Mouse (Mus musculus) neural tube, embryonic 14.5 days (tissue): ENCODE data around the gene Dock6. TPM values are rescaled to one million over a fixed set of nuclear protein-coding genes. Genes with fewer than 3 reads are reported as not detected.

ENCODE experiments used
- ATAC-seq: fragments of 200-750 bp; cut with Nextera tagmentation; 2 replicates; pipeline ENCODE4 v1.8.0; 2017; ENCODE audit warnings: low read depth, mild to moderate bottlenecking, moderate TSS enrichment, moderate library complexity
- H3K27ac ChIP-seq: fragments of 300-500 bp; sonication (generic); 2 replicates; pipeline ENCODE4 v1.5.1; 2014; ENCODE audit warnings: low read depth, mild to moderate bottlenecking, control low read depth, low read length, moderate library complexity, mixed read lengths
- H3K27me3 ChIP-seq: fragments of 300-500 bp; sonication (generic); 2 replicates; pipeline ENCODE4 v1.6.1; 2014; ENCODE audit warnings: low read length; ENCODE audit not compliant: control insufficient read depth, insufficient read depth
- H3K36me3 ChIP-seq: fragments of 300-500 bp; sonication (generic); 2 replicates; pipeline ENCODE4 v1.6.1; 2014; ENCODE audit warnings: low read length, mixed read lengths; ENCODE audit not compliant: control insufficient read depth, insufficient read depth
- H3K4me1 ChIP-seq: fragments of 300-500 bp; sonication (generic); 2 replicates; pipeline ENCODE4 v1.6.1; 2014; ENCODE audit warnings: low read length; ENCODE audit not compliant: control insufficient read depth, insufficient read depth
- H3K4me2 ChIP-seq: fragments of 300-500 bp; sonication (generic); 2 replicates; pipeline ENCODE4 v1.6.1; 2014; ENCODE audit warnings: mild to moderate bottlenecking, low read depth, low read length, control low read depth
- H3K4me3 ChIP-seq: fragments of 300-500 bp; sonication (generic); 2 replicates; pipeline ENCODE4 v1.5.1; 2014; ENCODE audit warnings: low read depth, low read length, control low read depth, mixed read lengths
- H3K9ac ChIP-seq: fragments of 300-500 bp; sonication (generic); replicated peaks from 2 replicates; pipeline ENCODE4 v1.6.1; 2014; ENCODE audit warnings: low read depth, mild to moderate bottlenecking, control low read depth, low read length, mixed read lengths
- H3K9me3 ChIP-seq: fragments of 300-500 bp; sonication (generic); 2 replicates; pipeline ENCODE4 v1.6.1; 2016; ENCODE audit warnings: low read length; ENCODE audit not compliant: control insufficient read depth
- WGBS: fragments of 180-500 bp; shearing (Covaris S2); extraction: QIAGEN DNeasy Blood & Tissue Kit; methylation state at CpG from one replicate; pipeline ENCODE4 v1.1.7; 2014; 5-methylcytosine and 5-hydroxymethylcytosine counted together
- polyA plus RNA-seq: library from polyadenylated mRNA; unstranded; fragments of >200 nt; fragmentation: Nextera tagmentation; extraction: Ambion mirVana; gene quantifications from 2 replicates; pipeline ENCODE4 v1.2.1, GENCODE M21; 2014

The Dock6 gene
- polyA plus RNA-seq, 1 experiment from 2014 or later: 8.2 TPM

DNA sequence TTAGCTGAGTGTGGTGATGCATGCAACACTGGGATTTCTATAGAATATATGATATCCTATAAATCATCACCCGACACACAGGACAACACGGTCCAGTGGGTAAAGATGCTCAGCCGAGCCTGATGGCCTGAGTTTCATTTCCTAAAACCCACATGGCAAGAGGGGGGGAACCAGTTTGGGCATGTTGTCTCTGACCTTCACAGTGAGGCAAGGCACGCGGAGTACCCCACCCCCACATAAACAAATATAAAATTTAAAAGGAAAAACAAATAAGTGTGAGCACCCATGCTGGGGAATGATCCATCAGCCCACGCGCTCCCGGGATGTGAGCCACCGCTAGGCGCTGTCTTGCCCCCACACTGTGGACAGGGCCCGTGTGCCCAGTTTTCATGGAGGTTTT is 45.5 kb downstream of the Dock6 start:
- Histone ChIP-seq H3K27ac (no peak overlapping the region), H3K9me3 (no peaks in the 10 kb centered on the region), H3K4me1 (no peaks in the 10 kb centered on the region), H3K4me2 (no peak overlapping the region), H3K36me3 (no peaks in the 10 kb centered on the region), H3K27me3 (no peaks in the 10 kb centered on the region), H3K9ac (no peak overlapping the region), H3K4me3 (no peak overlapping the region)
- WGBS: 77% methylated on average over 11 of the region's 11 CpGs
- ATAC-seq: no peak

GRCm38 (mm10) chr9:21806363-21806762 is 46.1 kb downstream of the Dock6 start:
- Histone ChIP-seq H3K4me2 (no peak overlapping the region), H3K27me3 (no peaks in the 10 kb centered on the region), H3K4me1 (no peaks in the 10 kb centered on the region), H3K4me3 (no peak overlapping the region), H3K36me3 (no peaks in the 10 kb centered on the region), H3K9ac (no peak overlapping the region), H3K27ac (no peak overlapping the region), H3K9me3 (no peaks in the 10 kb centered on the region)
- WGBS: 79% methylated on average over 3 of the region's 3 CpGs
- no peak for ATAC-seq

GRCm38 (mm10) chr9:21803986-21804644 is 48.3 kb downstream of the Dock6 start:
- no peaks in the 10 kb centered on the region for H3K4me1 ChIP-seq
- H3K4me3 ChIP-seq: no peak overlapping the region
- no peaks in the 10 kb centered on the region for H3K27me3 ChIP-seq
- ATAC-seq: peak; percentile 87
- H3K36me3 ChIP-seq: no peaks in the 10 kb centered on the region
- H3K9ac ChIP-seq: no peak overlapping the region
- H3K4me2 ChIP-seq: no peak overlapping the region
- WGBS: 50% methylated on average over 12 of the region's 13 CpGs
- H3K27ac ChIP-seq: no peak overlapping the region
- no peaks in the 10 kb centered on the region for H3K9me3 ChIP-seq

DNA sequence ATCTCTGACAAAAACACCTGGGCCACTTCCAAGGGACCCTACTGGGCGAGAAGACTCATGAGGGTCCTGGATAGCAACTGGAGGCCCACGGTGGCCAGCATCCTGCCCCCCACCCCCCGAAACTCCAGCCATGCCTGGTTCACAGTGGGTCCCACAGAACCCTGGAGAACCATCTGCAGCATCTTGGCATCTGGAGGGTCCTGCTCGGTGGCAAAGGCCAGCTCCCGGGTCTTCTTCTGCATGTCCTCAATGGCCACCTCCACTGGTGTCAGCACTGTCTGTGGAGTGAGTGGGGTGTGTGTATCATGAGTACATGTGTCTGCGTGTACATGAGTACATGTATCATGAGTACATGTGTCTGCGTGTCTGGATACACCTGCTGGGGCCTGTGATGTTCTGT is 50.8 kb downstream of the Dock6 start:
- Histone ChIP-seq H3K9me3 (no peaks in the 10 kb centered on the region), H3K27me3 (0 out of 2 replicates have a peak, but pooled peaks cover 4% of the 10 kb centered on the region), H3K4me2 (no peak overlapping the region), H3K4me1 (0 out of 2 replicates have a peak, but pooled peaks cover 4% of the 10 kb centered on the region), H3K27ac (no peak overlapping the region), H3K4me3 (no peak overlapping the region), H3K9ac (no peak overlapping the region), H3K36me3 (no peaks in the 10 kb centered on the region)
- ATAC-seq: no peak
- 94% methylated on average over 7 of the region's 7 CpGs for WGBS

GRCm38 (mm10) chr9:21801121-21801520 is 51.3 kb downstream of the Dock6 start:
- H3K9me3 ChIP-seq: no peaks in the 10 kb centered on the region
- 75% methylated on average over 7 of the region's 7 CpGs for WGBS
- H3K36me3 ChIP-seq: no peaks in the 10 kb centered on the region
- H3K4me1 ChIP-seq: 0 out of 2 replicates have a peak, but pooled peaks cover 4% of the 10 kb centered on the region
- no peak overlapping the region for H3K4me2 ChIP-seq
- no peak overlapping the region for H3K4me3 ChIP-seq
- no peak for ATAC-seq
- H3K27ac ChIP-seq: no peak overlapping the region
- no peak overlapping the region for H3K9ac ChIP-seq
- 0 out of 2 replicates have a peak, but pooled peaks cover 4% of the 10 kb centered on the region for H3K27me3 ChIP-seq

GRCm38 (mm10) chr9:21799010-21799350 is 53.5 kb downstream of the Dock6 start:
- WGBS: 54% methylated on average over 3 of the region's 3 CpGs
- Histone ChIP-seq H3K36me3 (no peaks in the 10 kb centered on the region), H3K4me1 (0 out of 2 replicates have a peak, but pooled peaks cover 4% of the 10 kb centered on the region), H3K27ac (no peak overlapping the region), H3K9me3 (no peaks in the 10 kb centered on the region), H3K27me3 (0 out of 2 replicates have a peak, but pooled peaks cover 4% of the 10 kb centered on the region), H3K4me3 (peak overlapping the region; percentile 57), H3K9ac (no peak overlapping the region), H3K4me2 (peak overlapping the region; percentile 76)
- ATAC-seq: no peak

DNA sequence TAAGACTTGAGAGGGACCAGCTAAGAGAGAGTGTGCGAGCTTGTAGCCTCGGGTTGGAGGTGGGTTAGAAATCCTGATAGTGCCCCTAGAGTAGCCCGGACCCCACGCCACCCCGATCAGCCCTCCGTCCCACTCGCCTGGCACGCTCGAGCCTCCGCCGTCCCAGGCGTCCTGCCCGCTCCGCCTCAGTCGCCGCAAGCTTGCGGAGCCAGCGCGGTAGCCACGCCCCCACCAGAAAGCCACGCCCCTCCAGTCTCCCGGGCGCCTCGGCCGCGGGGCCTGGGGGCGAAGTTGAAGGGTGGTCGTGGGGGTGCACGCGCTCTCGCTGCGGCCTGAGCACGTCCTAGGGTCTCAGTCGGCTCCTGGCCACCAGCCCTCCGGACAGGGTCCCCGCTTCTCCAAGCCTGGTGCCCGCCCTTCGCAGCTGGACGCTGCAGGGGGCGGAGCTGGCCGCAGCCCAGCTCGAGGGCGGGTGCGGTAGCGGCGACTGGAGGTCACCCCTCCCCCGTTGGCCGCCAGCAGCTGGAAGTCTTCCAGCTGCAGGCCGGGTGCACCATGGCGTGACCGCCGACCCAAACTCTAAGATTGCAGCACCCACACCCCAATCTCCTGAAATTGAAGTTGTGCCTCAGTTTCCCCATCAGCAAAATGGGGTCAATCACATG is 54.0 kb downstream of the Dock6 start, which contains the start of gene Kank2:
TSS of gene Kank2 (minus strand) at position 400 of the 665 bp plus-strand sequence.
- Histone ChIP-seq H3K9ac (peak within 1 kb of the TSS; percentile 48), H3K36me3 (no peaks in the 10 kb centered on the region), H3K4me1 (0 out of 2 replicates have a peak, but pooled peaks cover 4% of the 10 kb centered on the region), H3K9me3 (no peaks in the 10 kb centered on the region), H3K4me3 (peak within 1 kb of the TSS; percentile 57), H3K27me3 (0 out of 2 replicates have a peak, but pooled peaks cover 4% of the 10 kb centered on the region), H3K4me2 (peak within 1 kb of the TSS; percentile 76), H3K27ac (peak within 1 kb of the TSS; percentile 62; the same call in 1 of the 2 replicates)
- peak; percentile 86 for ATAC-seq
- under 1% methylated on average over 51 of the region's 52 CpGs for WGBS

- 1% methylated on average over 26 of the region's 26 CpGs for WGBS
- ATAC-seq: no peak; the same call in 1 of the 2 replicates
- Histone ChIP-seq H3K27me3 (0 out of 2 replicates have a peak, but pooled peaks cover 4% of the 10 kb centered on the region), H3K9me3 (no peaks in the 10 kb centered on the region), H3K4me3 (peak overlapping the region; percentile 57), H3K4me1 (0 out of 2 replicates have a peak, but pooled peaks cover 4% of the 10 kb centered on the region), H3K9ac (peak overlapping the region; percentile 48), H3K4me2 (peak overlapping the region; percentile 76), H3K36me3 (no peaks in the 10 kb centered on the region), H3K27ac (peak overlapping the region; percentile 62; the same call in 1 of the 2 replicates)
Measured at GRCm38 (mm10) chr9:21797921-21798344, 54.5 kb downstream of the Dock6 start.

DNA sequence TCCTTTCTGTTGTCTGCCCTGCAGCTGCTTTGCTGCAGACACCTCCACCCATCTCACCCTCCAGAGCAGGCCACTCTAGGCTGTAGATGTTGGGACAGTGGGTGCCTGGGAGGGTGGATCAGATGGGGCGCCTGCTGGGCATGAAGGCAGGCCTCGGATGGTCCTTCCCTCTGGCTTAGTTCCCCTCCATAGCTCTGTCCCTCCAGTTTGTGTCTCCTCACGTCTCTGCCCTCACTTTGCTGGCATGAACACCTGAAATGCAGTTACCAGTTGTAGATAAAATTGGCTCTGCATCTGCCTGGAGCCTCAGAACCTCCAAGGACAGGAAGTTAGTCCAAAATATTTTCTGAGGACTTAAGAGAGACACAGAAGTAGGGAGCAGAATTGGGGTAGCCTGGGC is 55.5 kb downstream of the Dock6 start:
- H3K27ac ChIP-seq: no peak overlapping the region

More for the DNA sequence above, 55.5 kb downstream of the Dock6 start:
- Histone ChIP-seq H3K27me3 (0 out of 2 replicates have a peak, but pooled peaks cover 4% of the 10 kb centered on the region), H3K36me3 (no peaks in the 10 kb centered on the region), H3K9ac (no peak overlapping the region), H3K4me2 (peak overlapping the region; percentile 2; the same call in 1 of the 2 replicates), H3K4me1 (peaks cover 6% of the 10 kb centered on the region; the same call in 1 of the 2 replicates), H3K9me3 (no peaks in the 10 kb centered on the region), H3K4me3 (no peak overlapping the region)
- whole genome bisulfite sequencing: 67% methylated on average over 3 of the region's 3 CpGs
- ATAC-seq: no peak
